Mouse (Mus musculus) ovary, adult 18-20 months (tissue): ENCODE data around the gene As3mt.
"Not testable (repeated sequence)": the region's sequence is repeated elsewhere in the genome, so short reads cannot be mapped to it uniquely, and the experiment has no call there.

Source experiments
- DNase-seq: peaks from one replicate; pipeline ENCODE4 v3.0.0; 2022; ENCODE audit warnings: low spot score, mixed read lengths

The As3mt gene

GRCm38 (mm10) chr19:46699011-46699481 lies 8.2 kb upstream of the As3mt start:
- no peak for DNase-seq

- DNase-seq, result no peak
These were observed 6.1 kb upstream of the As3mt start for GRCm38 (mm10) chr19:46701156-46701555.

GRCm38 (mm10) chr19:46705779-46706495 lies 1.3 kb upstream of the As3mt start:
- no peak for DNase-seq

- DNase-seq, result no peak
These were observed 540 bp upstream of the As3mt start for GRCm38 (mm10) chr19:46706540-46707295.

GRCm38 (mm10) chr19:46710614-46711013 lies 3.4 kb downstream of the As3mt start:
- DNase-seq, result no peak

- no peak for DNase-seq
These were observed 7.0 kb downstream of the As3mt start for GRCm38 (mm10) chr19:46714234-46714633.

GRCm38 (mm10) chr19:46715016-46715415 lies 7.8 kb downstream of the As3mt start:
- no peak for DNase-seq

GRCm38 (mm10) chr19:46718150-46718549 lies 10.9 kb downstream of the As3mt start:
- no peak for DNase-seq

- DNase-seq, result no peak
These were observed 17.2 kb downstream of the As3mt start for GRCm38 (mm10) chr19:46724411-46724810.

- DNase-seq, result no peak
These were observed 18.9 kb downstream of the As3mt start for GRCm38 (mm10) chr19:46726142-46726541.

- DNase-seq, result no peak
These were observed 20.0 kb downstream of the As3mt start for GRCm38 (mm10) chr19:46727140-46727736.

- no peak for DNase-seq
These were observed 20.8 kb downstream of the As3mt start for GRCm38 (mm10) chr19:46727945-46728540.

GRCm38 (mm10) chr19:46728909-46729308 lies 21.7 kb downstream of the As3mt start:
- DNase-seq, result no peak

- no peak for DNase-seq
These were observed 24.1 kb downstream of the As3mt start for GRCm38 (mm10) chr19:46731351-46731750.

- DNase-seq, result not testable (repeated sequence)
These were observed 25.4 kb downstream of the As3mt start for GRCm38 (mm10) chr19:46732673-46733072.

GRCm38 (mm10) chr19:46733626-46734025 lies 26.4 kb downstream of the As3mt start:
- DNase-seq, result no peak

- DNase-seq, result no peak
These were observed 28.0 kb downstream of the As3mt start for GRCm38 (mm10) chr19:46735241-46735640.

GRCm38 (mm10) chr19:46737106-46737505 lies 29.8 kb downstream of the As3mt start:
- DNase-seq, result no peak

- no peak for DNase-seq
These were observed 33.2 kb downstream of the As3mt start for GRCm38 (mm10) chr19:46740341-46741008.

GRCm38 (mm10) chr19:46741574-46741973 lies 34.3 kb downstream of the As3mt start:
- no peak for DNase-seq

- no peak for DNase-seq
These were observed 37.4 kb downstream of the As3mt start for GRCm38 (mm10) chr19:46744681-46745080.

- DNase-seq, result no peak
These were observed 40.5 kb downstream of the As3mt start for GRCm38 (mm10) chr19:46747799-46748198.
